Mouse (Mus musculus): ENCODE results near the gene Iqcf1. TPM values are rescaled to one million over a fixed set of nuclear protein-coding genes. Genes with fewer than 3 reads are reported as not detected.

Gene Iqcf1
- not detected in 2 replicates for polyA plus RNA-seq (2012; ENCODE audit: insufficient read depth, insufficient read length, missing spikeins)

DNA sequence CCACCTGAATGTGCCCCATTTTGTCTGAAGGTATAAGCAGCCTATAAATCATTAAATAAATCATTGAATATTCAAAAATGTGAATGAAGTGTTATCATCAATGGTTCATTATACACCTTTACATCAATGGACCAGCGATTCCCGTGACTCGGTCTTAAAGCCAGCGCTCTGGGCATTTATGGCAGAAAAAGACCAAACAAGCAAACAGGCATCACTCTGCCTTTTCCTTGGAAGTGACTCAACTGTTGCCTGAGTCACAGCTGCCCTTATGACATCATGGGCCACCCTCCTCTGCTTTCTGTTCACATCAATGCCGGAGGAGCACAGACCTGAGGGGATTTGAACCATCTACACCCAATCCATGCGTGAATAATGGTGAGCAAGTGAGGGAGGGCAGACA is at the start of gene Iqcf1:
Iqcf1 (plus strand) TSS at position 301 of the 400 bp plus-strand sequence.
- no peaks in the 10 kb centered on the region for H3K4me1 ChIP-seq (ENCODE audit: control insufficient read depth, insufficient read depth, low read length)
- TF ChIP-seq POLR2A (IDR thresholded peaks at IDR 0.05; ENCODE audit: borderline replicate concordance, low read depth, low read length): no peak
- no peak for TF ChIP-seq CTCF (IDR thresholded peaks at IDR 0.05; ENCODE audit: low read depth, low read length)
- H3K27ac ChIP-seq (ENCODE audit: insufficient read depth, low read depth, low read length): no peak within 1 kb of the TSS
- H3K4me3 ChIP-seq (ENCODE audit: insufficient read depth, low read length): no peak within 1 kb of the TSS

DNA sequence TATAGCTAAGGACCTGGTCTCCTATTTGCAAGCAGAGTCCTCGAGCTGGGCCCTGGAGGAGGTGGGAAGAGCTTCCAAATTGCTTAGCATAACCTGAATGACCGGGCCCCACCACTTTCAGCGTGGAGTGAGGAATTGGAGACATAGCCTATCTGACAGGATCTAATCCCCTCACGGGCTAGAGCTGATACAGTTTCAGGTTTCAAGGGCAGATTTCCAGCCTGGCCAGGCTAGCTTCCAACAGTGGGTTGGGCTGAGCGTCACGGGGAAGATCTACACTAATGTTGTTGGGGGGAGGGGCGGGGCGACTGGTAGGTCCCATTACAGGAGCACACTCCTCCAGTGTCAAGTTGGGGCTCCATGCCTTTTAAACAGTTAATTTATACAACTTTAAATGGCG is 49.1 kb upstream of the Iqcf1 start:
- H3K4me1 ChIP-seq (ENCODE audit: control insufficient read depth, insufficient read depth, low read length): peaks cover 7% of the 10 kb centered on the region
- TF ChIP-seq POLR2A (IDR thresholded peaks at IDR 0.05; ENCODE audit: borderline replicate concordance, low read depth, low read length) (no peak), CTCF (IDR thresholded peaks at IDR 0.05; ENCODE audit: low read depth, low read length) (no peak)
- no peak overlapping the region for H3K27ac ChIP-seq (ENCODE audit: insufficient read depth, low read depth, low read length)
- no peak overlapping the region for H3K4me3 ChIP-seq (ENCODE audit: insufficient read depth, low read length)

DNA sequence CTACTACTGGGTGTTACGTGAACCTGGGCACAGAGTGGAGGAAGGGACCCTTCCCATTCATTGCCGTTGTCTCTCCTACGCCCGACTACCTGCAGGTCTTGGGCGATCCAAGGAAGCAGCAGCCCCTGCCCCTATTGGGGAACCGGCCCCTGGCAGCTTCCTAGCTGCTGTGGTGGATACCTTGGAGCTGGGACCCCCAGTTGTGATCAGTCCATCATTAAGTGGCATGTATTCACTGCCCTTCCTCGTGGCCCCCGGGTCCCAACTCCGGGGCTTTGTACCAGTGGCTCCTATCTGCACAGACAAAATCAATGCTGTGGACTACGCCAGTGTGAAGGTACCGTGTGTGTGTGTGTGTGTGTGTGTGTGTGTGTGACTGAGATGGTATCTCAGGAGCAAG is 48.5 kb upstream of the Iqcf1 start:
- TF ChIP-seq POLR2A (IDR thresholded peaks at IDR 0.05; ENCODE audit: borderline replicate concordance, low read depth, low read length) (no peak), CTCF (IDR thresholded peaks at IDR 0.05; ENCODE audit: low read depth, low read length) (no peak)
- Histone ChIP-seq H3K4me3 (ENCODE audit: insufficient read depth, low read length) (no peak overlapping the region), H3K27ac (ENCODE audit: insufficient read depth, low read depth, low read length) (no peak overlapping the region), H3K4me1 (ENCODE audit: control insufficient read depth, insufficient read depth, low read length) (peaks cover 7% of the 10 kb centered on the region)

DNA sequence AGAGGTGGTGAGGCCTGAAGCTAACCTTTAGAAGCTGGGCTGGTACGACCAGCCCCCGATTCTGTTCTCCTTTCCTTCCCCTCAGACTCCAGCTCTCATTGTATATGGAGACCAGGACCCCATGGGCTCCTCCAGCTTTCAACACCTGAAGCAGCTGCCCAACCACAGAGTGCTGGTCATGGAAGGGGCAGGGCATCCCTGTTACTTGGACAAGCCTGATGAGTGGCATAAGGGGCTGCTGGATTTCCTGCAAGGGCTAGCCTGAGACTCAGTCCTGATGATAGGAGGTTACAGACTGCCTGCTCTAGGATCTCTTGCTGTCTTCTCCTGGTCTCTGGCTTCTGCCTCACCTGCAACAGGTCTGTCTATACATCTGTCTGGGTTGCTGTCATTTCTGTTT is 47.9 kb upstream of the Iqcf1 start:
- TF ChIP-seq POLR2A (IDR thresholded peaks at IDR 0.05; ENCODE audit: borderline replicate concordance, low read depth, low read length) (no peak), CTCF (IDR thresholded peaks at IDR 0.05; ENCODE audit: low read depth, low read length) (no peak)
- H3K27ac ChIP-seq (ENCODE audit: insufficient read depth, low read depth, low read length): no peak overlapping the region
- peaks cover 7% of the 10 kb centered on the region for H3K4me1 ChIP-seq (ENCODE audit: control insufficient read depth, insufficient read depth, low read length)
- H3K4me3 ChIP-seq (ENCODE audit: insufficient read depth, low read length): no peak overlapping the region

DNA sequence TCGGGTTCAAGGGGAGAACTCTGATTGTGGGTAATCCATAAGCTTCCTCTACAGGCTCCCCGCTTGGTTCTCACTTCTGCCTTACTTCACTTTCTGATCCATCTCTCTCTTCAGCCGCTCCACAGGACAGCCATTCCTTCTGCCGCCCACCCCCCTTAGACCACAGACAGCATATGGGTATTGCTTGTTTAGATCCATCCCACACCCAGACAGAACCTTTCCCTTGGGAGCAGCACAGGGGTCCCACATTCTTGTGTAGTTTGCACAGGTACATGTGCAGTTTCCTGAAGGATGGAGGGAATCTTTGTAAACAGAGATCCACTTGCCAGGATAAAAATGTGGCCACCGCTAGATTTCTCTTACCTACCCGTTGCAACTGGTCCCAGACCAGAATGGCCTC is 47.4 kb upstream of the Iqcf1 start:
- Histone ChIP-seq H3K4me1 (ENCODE audit: control insufficient read depth, insufficient read depth, low read length) (peaks cover 7% of the 10 kb centered on the region), H3K27ac (ENCODE audit: insufficient read depth, low read depth, low read length) (no peak overlapping the region), H3K4me3 (ENCODE audit: insufficient read depth, low read length) (no peak overlapping the region)
- TF ChIP-seq CTCF (IDR thresholded peaks at IDR 0.05; ENCODE audit: low read depth, low read length): no peak
- no peak for TF ChIP-seq POLR2A (IDR thresholded peaks at IDR 0.05; ENCODE audit: borderline replicate concordance, low read depth, low read length)

DNA sequence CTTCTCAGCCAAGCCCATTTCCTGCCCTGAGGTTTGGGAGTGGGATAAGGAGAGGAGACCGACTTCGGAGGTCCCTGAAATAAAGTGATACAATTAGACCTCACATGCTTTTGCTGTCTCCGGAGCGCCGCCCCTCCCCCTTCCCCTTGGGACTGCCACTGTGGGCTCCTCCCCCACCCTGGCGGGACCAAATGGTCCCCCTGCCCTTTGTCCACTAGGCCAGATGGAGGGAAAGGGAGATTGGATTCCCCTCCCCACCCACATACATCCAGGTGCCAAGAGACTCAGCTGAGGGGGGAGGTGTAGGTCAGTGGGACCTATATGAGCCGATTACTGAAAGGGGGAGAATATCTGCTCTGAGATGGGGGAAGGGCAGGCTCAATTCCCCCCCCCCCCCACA is 46.9 kb upstream of the Iqcf1 start:
- H3K4me3 ChIP-seq (ENCODE audit: insufficient read depth, low read length): no peak overlapping the region
- no peak for TF ChIP-seq POLR2A (IDR thresholded peaks at IDR 0.05; ENCODE audit: borderline replicate concordance, low read depth, low read length)
- no peak for TF ChIP-seq CTCF (IDR thresholded peaks at IDR 0.05; ENCODE audit: low read depth, low read length)
- H3K4me1 ChIP-seq (ENCODE audit: control insufficient read depth, insufficient read depth, low read length): peaks cover 5% of the 10 kb centered on the region
- no peak overlapping the region for H3K27ac ChIP-seq (ENCODE audit: insufficient read depth, low read depth, low read length)

DNA sequence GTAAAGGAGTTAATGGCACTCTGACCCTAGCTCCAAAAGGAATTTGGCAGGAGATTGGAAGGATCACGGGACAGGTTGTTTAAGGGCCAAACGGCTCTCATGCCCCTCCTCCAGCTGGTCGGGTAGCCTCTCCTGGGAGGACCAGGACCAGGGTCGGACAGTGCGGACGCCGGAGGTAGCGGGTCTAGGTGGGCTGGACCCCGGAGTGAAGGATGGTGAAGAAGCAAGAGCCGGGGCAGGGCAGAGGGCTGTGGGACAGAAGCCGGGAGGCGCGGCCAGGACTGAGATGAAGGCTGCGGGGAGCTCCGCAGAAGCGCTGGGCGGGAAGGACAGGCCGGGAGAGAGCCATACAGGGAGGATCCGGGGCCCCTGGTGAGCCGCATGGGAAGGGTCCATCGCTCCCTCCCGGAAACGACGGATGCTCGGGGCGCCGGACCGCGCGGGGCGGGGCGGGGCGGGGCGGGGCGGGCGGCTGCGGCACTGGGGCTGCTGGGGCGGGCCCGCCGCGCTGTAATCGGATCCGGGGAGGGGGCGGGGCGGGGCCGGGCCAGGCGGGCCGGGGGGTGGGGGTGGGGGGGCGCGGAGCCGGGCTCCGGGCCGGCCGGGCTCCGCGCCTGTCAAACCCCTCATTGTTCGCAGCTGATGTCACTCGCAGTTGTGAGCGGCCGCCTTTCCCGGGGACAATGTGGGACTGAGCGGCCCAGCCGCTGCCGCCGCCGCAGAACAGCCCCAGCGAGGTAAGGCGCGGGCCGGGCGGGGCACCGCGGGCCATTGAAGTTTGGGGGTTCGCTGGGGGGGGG is 46.3 kb upstream of the Iqcf1 start, which contains the start of gene Pcbp4:
Pcbp4 (plus strand) TSS at position 21 of the 800 bp plus-strand sequence.
- no peaks in the 10 kb centered on the region for H3K4me1 ChIP-seq (ENCODE audit: control insufficient read depth, insufficient read depth, low read length)
- TF ChIP-seq CTCF (IDR thresholded peaks at IDR 0.05; ENCODE audit: low read depth, low read length) (no peak), POLR2A (IDR thresholded peaks at IDR 0.05; ENCODE audit: borderline replicate concordance, low read depth, low read length) (no peak)
- no peak within 1 kb of the TSS for H3K27ac ChIP-seq (ENCODE audit: insufficient read depth, low read depth, low read length)
- H3K4me3 ChIP-seq (ENCODE audit: insufficient read depth, low read length): peak within 1 kb of the TSS; percentile 63

DNA sequence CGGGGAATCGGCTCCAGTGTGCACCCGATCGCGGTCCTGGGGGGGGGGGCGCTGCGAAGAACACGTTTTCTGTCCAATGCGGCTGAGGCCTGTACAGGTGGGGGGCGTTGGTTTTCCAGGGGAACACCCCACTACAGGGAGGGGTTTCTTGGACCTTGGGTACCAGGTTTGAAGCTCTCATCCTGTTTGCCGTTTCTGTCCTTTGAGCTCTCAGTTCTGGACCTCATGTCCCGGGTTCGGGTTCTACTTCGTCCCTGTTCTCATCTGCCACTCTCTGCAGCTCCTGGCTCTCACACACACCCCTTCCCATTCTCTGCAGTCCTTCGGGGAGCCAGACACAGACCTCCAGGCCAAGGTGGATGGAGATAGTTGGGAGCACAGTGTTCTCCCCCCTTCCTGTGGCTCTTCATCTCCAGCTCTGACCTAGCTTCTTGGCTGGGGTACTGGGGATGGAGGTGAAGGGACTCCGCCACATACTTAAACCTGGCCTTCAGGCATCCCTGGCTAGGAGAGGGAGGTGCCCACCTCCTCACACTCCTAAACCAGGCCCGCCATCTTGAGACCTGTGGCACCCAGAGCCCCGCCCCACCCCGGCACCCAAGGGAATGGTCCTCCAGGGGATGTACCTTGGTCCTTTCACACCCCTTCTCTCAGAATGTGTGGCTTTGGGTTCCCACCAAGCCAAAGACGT is 45.6 kb upstream of the Iqcf1 start:
- no peak for TF ChIP-seq CTCF (IDR thresholded peaks at IDR 0.05; ENCODE audit: low read depth, low read length)
- no peak for TF ChIP-seq POLR2A (IDR thresholded peaks at IDR 0.05; ENCODE audit: borderline replicate concordance, low read depth, low read length)
- Histone ChIP-seq H3K27ac (ENCODE audit: insufficient read depth, low read depth, low read length) (no peak overlapping the region), H3K4me1 (ENCODE audit: control insufficient read depth, insufficient read depth, low read length) (no peaks in the 10 kb centered on the region), H3K4me3 (ENCODE audit: insufficient read depth, low read length) (peak overlapping the region; percentile 40)

DNA sequence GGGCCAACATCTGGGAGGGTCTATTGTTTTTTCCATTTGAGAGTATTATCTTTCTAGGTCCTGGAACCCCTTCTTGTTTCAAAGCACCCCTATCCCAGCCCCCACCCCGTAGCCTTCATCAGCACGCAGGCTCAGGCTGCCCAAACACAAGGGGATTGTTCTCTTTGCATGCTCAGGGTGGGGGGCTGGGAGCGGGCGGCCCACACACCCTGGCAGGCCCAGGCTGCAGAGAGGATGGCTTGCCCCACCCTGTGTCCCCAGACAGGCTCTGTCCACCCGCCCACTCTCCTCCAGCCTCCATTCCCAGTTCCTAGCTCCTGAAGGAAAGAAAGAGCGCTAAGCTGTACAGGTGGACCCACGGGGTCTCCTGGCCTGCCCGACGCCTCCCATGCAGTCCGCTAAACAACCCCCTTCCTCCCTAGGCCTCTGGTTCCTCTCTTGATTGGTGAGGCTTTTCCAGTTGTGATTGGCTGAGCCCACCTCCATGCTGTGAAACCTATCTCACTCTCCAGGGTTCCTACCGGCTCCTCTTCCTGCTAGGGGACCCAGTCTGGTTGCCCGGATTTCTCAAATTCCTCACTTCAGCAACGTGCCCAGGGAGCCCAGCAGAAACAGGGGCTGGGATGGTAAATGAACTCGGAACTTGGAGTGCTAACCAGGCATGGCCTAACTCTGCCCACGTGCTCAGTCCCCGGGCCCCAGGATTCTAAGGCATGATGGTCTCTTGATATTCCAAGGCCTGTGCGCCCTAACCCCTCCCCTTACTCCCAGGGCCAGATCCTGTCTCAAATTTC is 44.7 kb upstream of the Iqcf1 start:
- Histone ChIP-seq H3K4me1 (ENCODE audit: control insufficient read depth, insufficient read depth, low read length) (no peaks in the 10 kb centered on the region), H3K27ac (ENCODE audit: insufficient read depth, low read depth, low read length) (no peak overlapping the region), H3K4me3 (ENCODE audit: insufficient read depth, low read length) (no peak overlapping the region)
- TF ChIP-seq POLR2A (IDR thresholded peaks at IDR 0.05; ENCODE audit: borderline replicate concordance, low read depth, low read length) (no peak), CTCF (IDR thresholded peaks at IDR 0.05; ENCODE audit: low read depth, low read length) (no peak)
